Mouse (Mus musculus) Patski (cell line): ENCODE measurements around the gene Ntsr1. TPM values are rescaled to one million over a fixed set of nuclear protein-coding genes. Genes with fewer than 3 reads are reported as not detected.

Experiments
- ATAC-seq: fragments of 100-300 bp; one replicate; pipeline ENCODE4 v1.8.0; 2021
- CTCF ChIA-PET: fragments of 350-600 bp; sonication (Branson Sonifier 250); formaldehyde crosslinking; loops from one replicate; lab custom pipeline; 2022; ENCODE audit warnings: inconsistent platforms; lab: Charles Lee
- POLR2A ChIA-PET: fragments of 350-600 bp; sonication (Branson Sonifier 250); formaldehyde crosslinking; loops from one replicate; lab custom pipeline; 2022; ENCODE audit warnings: antibody characterized with exemption, inconsistent platforms; lab: Charles Lee
- DNase-seq: peaks from one replicate; pipeline ENCODE4 v3.0.0-alpha.2; 2011; ENCODE audit warnings: low read depth, low spot score
- H3K27me3 ChIP-seq: fragments of 371-371 bp; one replicate; pipeline ENCODE4 v1.5.1; 2021
- CTCF ChIP-seq: fragments of 100-300 bp; IDR thresholded peaks from one replicate; pipeline ENCODE4 v1.5.1; 2021
- in situ Hi-C: fragments of 300-500 bp; cut with MboI; formaldehyde crosslinking; loops from 3 replicates; pipeline ENCODE4 v1.11.1; 2018; ENCODE audit warnings: low pct_unique_long_range_greater_than_20kb, mixed read lengths
- polyA plus RNA-seq: library from polyadenylated mRNA; unstranded; gene quantifications from one replicate; pipeline ENCODE4 v1.2.3, GENCODE M21; 2021

Gene Ntsr1
- polyA plus RNA-seq, 1 experiment from 2014 or later: not detected

GRCm38 (mm10) chr2:180468871-180469270 lies 30.9 kb upstream of the Ntsr1 start:
- ATAC-seq (no peak), DNase-seq (no peak)
- TF ChIP-seq CTCF: no peak
- POLR2A ChIA-PET: interaction anchor here (0.7 to 0.9 kb wide), 2 partner anchors 9 to 10 kb away, joined by 3 read pairs; no protein-coding TSS in a partner anchor
- in situ Hi-C loops: no loop called here
- H3K27me3 ChIP-seq: no peaks in the 10 kb centered on the region
- CTCF ChIA-PET: interaction anchor here (0.7 to 2.1 kb wide), 8 partner anchors 9 to 210 kb away, joined by 3 to 5 read pairs (median 4); no protein-coding TSS in a partner anchor

GRCm38 (mm10) chr2:180469768-180470167 lies 30.0 kb upstream of the Ntsr1 start:
- in situ Hi-C loops: loop anchor here (5.0 kb wide), 1 partner anchor 108 kb away; no protein-coding TSS in a partner anchor
- POLR2A ChIA-PET: interaction anchor here (0.6 to 3.3 kb wide), 3 partner anchors 9 to 26 kb away, joined by 4 to 13 read pairs (median 8); partner anchors contain the start of gene Slco4a1
- no peak for TF ChIP-seq CTCF
- CTCF ChIA-PET: interaction anchor here (0.8 to 1.5 kb wide), 5 partner anchors 10 to 109 kb away, joined by 3 to 6 read pairs (median 3); no protein-coding TSS in a partner anchor
- no peaks in the 10 kb centered on the region for H3K27me3 ChIP-seq
- ATAC-seq: no peak
- DNase-seq: no peak

- no peak for TF ChIP-seq CTCF
- in situ Hi-C loops: loop anchor here (5.0 kb wide), 1 partner anchor 105 kb away; no protein-coding TSS in a partner anchor
- ChIA-PET CTCF (interaction anchor here (0.7 to 2.3 kb wide), 23 partner anchors 9 to 125 kb away, joined by 3 to 21 read pairs (median 4); no protein-coding TSS in a partner anchor), POLR2A (interaction anchor here (3.3 kb wide), 1 partner anchor 16 kb away, joined by 13 read pairs; the partner anchor contains the start of gene Slco4a1)
- ATAC-seq (peak; percentile 48), DNase-seq (no peak)
- no peaks in the 10 kb centered on the region for H3K27me3 ChIP-seq
Observed at GRCm38 (mm10) chr2:180472306-180473079, 27.3 kb upstream of the Ntsr1 start.

GRCm38 (mm10) chr2:180473080-180473440 lies 26.7 kb upstream of the Ntsr1 start:
- TF ChIP-seq CTCF: no peak
- H3K27me3 ChIP-seq: no peaks in the 10 kb centered on the region
- in situ Hi-C loops: loop anchor here (5.0 kb wide), 1 partner anchor 104 kb away; no protein-coding TSS in a partner anchor
- DNase-seq (no peak), ATAC-seq (no peak)
- CTCF ChIA-PET: interaction anchor here (0.7 to 2.3 kb wide), 22 partner anchors 9 to 126 kb away, joined by 3 to 21 read pairs (median 4); no protein-coding TSS in a partner anchor
- POLR2A ChIA-PET: interaction anchor here (3.3 kb wide), 1 partner anchor 16 kb away, joined by 13 read pairs; the partner anchor contains the start of gene Slco4a1

- H3K27me3 ChIP-seq: no peaks in the 10 kb centered on the region
- DNase-seq (no peak), ATAC-seq (no peak)
- ChIA-PET CTCF (interaction anchor here (1.0 to 1.3 kb wide), 2 partner anchors 10 to 91 kb away, joined by 3 read pairs; no protein-coding TSS in a partner anchor), POLR2A (no interaction called here)
- no peak for TF ChIP-seq CTCF
- in situ Hi-C loops: loop anchor here (5.0 kb wide), 1 partner anchor 102 kb away; no protein-coding TSS in a partner anchor
Observed at GRCm38 (mm10) chr2:180474864-180475263, 24.9 kb upstream of the Ntsr1 start.

- in situ Hi-C loops: no loop called here
- POLR2A ChIA-PET: no interaction called here
- H3K27me3 ChIP-seq: no peaks in the 10 kb centered on the region
- ATAC-seq (peak; percentile 72), DNase-seq (no peak)
- CTCF ChIA-PET: interaction anchor here (0.9 to 1.4 kb wide), 3 partner anchors 9 to 124 kb away, joined by 3 to 5 read pairs (median 3); no protein-coding TSS in a partner anchor
- TF ChIP-seq CTCF: no peak
Observed at GRCm38 (mm10) chr2:180482274-180482673, 17.5 kb upstream of the Ntsr1 start.

GRCm38 (mm10) chr2:180484882-180485281 lies 14.9 kb upstream of the Ntsr1 start:
- ChIA-PET POLR2A (interaction anchor here (1.2 kb wide), 1 partner anchor 18 kb away, joined by 3 read pairs; no protein-coding TSS in a partner anchor), CTCF (interaction anchor here (1.1 kb wide), 1 partner anchor 11 kb away, joined by 3 read pairs; no protein-coding TSS in a partner anchor)
- TF ChIP-seq CTCF: no peak
- ATAC-seq (no peak), DNase-seq (no peak)
- H3K27me3 ChIP-seq: no peaks in the 10 kb centered on the region
- in situ Hi-C loops: no loop called here

- no peak for TF ChIP-seq CTCF
- ChIA-PET POLR2A (interaction anchor here (1.2 kb wide), 1 partner anchor 19 kb away, joined by 3 read pairs; no protein-coding TSS in a partner anchor), CTCF (interaction anchor here (1.1 kb wide), 1 partner anchor 11 kb away, joined by 3 read pairs; no protein-coding TSS in a partner anchor)
- ATAC-seq (no peak), DNase-seq (no peak)
- in situ Hi-C loops: no loop called here
- no peaks in the 10 kb centered on the region for H3K27me3 ChIP-seq
Observed at GRCm38 (mm10) chr2:180485306-180485705, 14.5 kb upstream of the Ntsr1 start.

- POLR2A ChIA-PET: no interaction called here
- in situ Hi-C loops: no loop called here
- TF ChIP-seq CTCF: no peak
- CTCF ChIA-PET: no interaction called here
- DNase-seq (no peak), ATAC-seq (no peak)
- H3K27me3 ChIP-seq: peaks cover 18% of the 10 kb centered on the region
Observed at GRCm38 (mm10) chr2:180488210-180488751, 11.5 kb upstream of the Ntsr1 start.

GRCm38 (mm10) chr2:180495906-180496305 lies 3.9 kb upstream of the Ntsr1 start:
- no peak for TF ChIP-seq CTCF
- CTCF ChIA-PET: interaction anchor here (1.2 kb wide), 1 partner anchor 24 kb away, joined by 4 read pairs; no protein-coding TSS in a partner anchor
- ATAC-seq (no peak), DNase-seq (no peak)
- POLR2A ChIA-PET: no interaction called here
- in situ Hi-C loops: loop anchor here (10.0 kb wide), 1 partner anchor 269 kb away; no protein-coding TSS in a partner anchor
- H3K27me3 ChIP-seq: peaks cover 45% of the 10 kb centered on the region
